Mouse (Mus musculus) hindbrain, embryonic 16.5 days (tissue): ENCODE data around the gene Fancc. TPM values are rescaled to one million over a fixed set of nuclear protein-coding genes. Genes with fewer than 3 reads are reported as not detected.

Source experiments
- ATAC-seq: fragments of 200-750 bp; cut with Nextera tagmentation; 2 replicates; pipeline ENCODE4 v1.8.0; 2017; ENCODE audit warnings: moderate TSS enrichment, moderate library complexity
- H3K27ac ChIP-seq: fragments of 300-500 bp; sonication (generic); 2 replicates; pipeline ENCODE4 v1.5.1; 2014; ENCODE audit warnings: low read depth, mild to moderate bottlenecking, control low read depth, low read length, moderate library complexity
- H3K27me3 ChIP-seq: fragments of 300-500 bp; sonication (generic); replicated peaks from 2 replicates; pipeline ENCODE4 v1.6.1; 2014; ENCODE audit warnings: low read length; ENCODE audit not compliant: control insufficient read depth, insufficient read depth
- H3K36me3 ChIP-seq: fragments of 300-500 bp; sonication (generic); 2 replicates; pipeline ENCODE4 v1.6.1; 2014; ENCODE audit warnings: mild to moderate bottlenecking, low read length, moderate library complexity, mixed read lengths; ENCODE audit not compliant: control insufficient read depth, insufficient read depth
- H3K4me1 ChIP-seq: fragments of 300-500 bp; sonication (generic); 2 replicates; pipeline ENCODE4 v1.6.1; 2014; ENCODE audit warnings: low read depth, low read length; ENCODE audit not compliant: control insufficient read depth, insufficient read depth
- H3K4me2 ChIP-seq: fragments of 300-500 bp; sonication (generic); 2 replicates; pipeline ENCODE4 v1.6.1; 2014; ENCODE audit warnings: mild to moderate bottlenecking, low read length, control low read depth, moderate library complexity
- H3K4me3 ChIP-seq: fragments of 300-500 bp; sonication (generic); 2 replicates; pipeline ENCODE4 v1.5.1; 2014; ENCODE audit warnings: mild to moderate bottlenecking, low read length, control low read depth, moderate library complexity
- H3K9ac ChIP-seq: fragments of 300-500 bp; sonication (generic); 2 replicates; pipeline ENCODE4 v1.6.1; 2014; ENCODE audit warnings: low read depth, mild to moderate bottlenecking, control low read depth, low read length, moderate library complexity
- H3K9me3 ChIP-seq: fragments of 300-500 bp; sonication (generic); 2 replicates; pipeline ENCODE4 v1.6.1; 2014; ENCODE audit warnings: mild to moderate bottlenecking, low read length, moderate library complexity; ENCODE audit not compliant: control insufficient read depth
- WGBS: fragments of 180-500 bp; shearing (Covaris S2); extraction: QIAGEN DNeasy Blood & Tissue Kit; methylation state at CpG from one replicate; pipeline ENCODE4 v1.1.7; 2014; 5-methylcytosine and 5-hydroxymethylcytosine counted together
- polyA plus RNA-seq: library from polyadenylated mRNA; unstranded; fragments of >200 nt; fragmentation: Nextera tagmentation; extraction: Ambion mirVana; gene quantifications from 2 replicates; pipeline ENCODE4 v1.2.1, GENCODE M21; 2015

Fancc gene
- polyA plus RNA-seq, 1 experiment from 2014 or later, result 16.0 TPM

- no peak overlapping the region for H3K9ac ChIP-seq
- no peak for ATAC-seq
- H3K4me2 ChIP-seq, result no peak overlapping the region
- H3K4me3 ChIP-seq, result no peak overlapping the region
- no peak overlapping the region for H3K27ac ChIP-seq
- no peaks in the 10 kb centered on the region for H3K36me3 ChIP-seq
- 54% methylated on average over 3 of the region's 3 CpGs for WGBS
- no peaks in the 10 kb centered on the region for H3K27me3 ChIP-seq
- no peaks in the 10 kb centered on the region for H3K4me1 ChIP-seq
- no peaks in the 10 kb centered on the region for H3K9me3 ChIP-seq
Observed at GRCm38 (mm10) chr13:63416824-63417223, 80.3 kb downstream of the Fancc start.

GRCm38 (mm10) chr13:63412662-63413061 is 84.4 kb downstream of the Fancc start:
- Histone ChIP-seq H3K9me3 (no peaks in the 10 kb centered on the region), H3K4me3 (no peak overlapping the region), H3K4me1 (no peaks in the 10 kb centered on the region), H3K27ac (no peak overlapping the region), H3K36me3 (no peaks in the 10 kb centered on the region), H3K4me2 (no peak overlapping the region), H3K9ac (no peak overlapping the region), H3K27me3 (no peaks in the 10 kb centered on the region)
- no peak for ATAC-seq
- 97% methylated on average over 4 of the region's 4 CpGs for WGBS

DNA sequence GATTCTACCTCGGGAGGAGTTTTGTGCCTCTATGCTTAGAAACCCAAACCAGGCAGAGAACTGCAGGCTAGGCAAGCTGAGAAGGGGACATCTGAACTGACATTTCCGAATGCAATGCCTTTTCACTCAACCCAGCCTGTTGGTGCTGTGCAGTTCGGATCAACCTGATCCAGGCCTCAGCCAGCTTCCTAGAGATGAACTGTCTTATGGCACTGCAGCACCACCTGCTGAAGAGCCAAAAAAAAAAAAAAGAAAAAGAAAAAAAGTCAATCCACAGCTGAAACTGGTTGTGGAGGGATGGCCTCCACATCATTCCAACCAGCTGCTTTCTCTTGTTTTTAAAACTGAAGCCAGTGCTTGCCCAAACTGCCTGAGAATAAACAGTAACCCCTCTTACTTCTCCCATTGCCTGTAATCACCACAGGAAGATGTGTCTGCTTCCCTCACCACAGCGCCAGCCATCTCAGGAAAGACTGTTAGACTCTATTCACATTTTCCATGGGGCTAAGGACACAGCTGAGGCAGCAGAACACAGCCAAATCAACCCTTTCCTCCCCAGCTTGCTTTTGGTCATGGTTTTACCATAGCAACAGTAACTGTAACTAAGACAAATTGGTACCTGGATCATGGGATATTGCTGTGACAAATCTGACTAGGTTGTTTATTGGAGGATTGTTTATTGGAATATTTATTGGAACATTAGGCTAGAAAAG is 85.6 kb downstream of the Fancc start:
- no peak overlapping the region for H3K4me2 ChIP-seq

DNA sequence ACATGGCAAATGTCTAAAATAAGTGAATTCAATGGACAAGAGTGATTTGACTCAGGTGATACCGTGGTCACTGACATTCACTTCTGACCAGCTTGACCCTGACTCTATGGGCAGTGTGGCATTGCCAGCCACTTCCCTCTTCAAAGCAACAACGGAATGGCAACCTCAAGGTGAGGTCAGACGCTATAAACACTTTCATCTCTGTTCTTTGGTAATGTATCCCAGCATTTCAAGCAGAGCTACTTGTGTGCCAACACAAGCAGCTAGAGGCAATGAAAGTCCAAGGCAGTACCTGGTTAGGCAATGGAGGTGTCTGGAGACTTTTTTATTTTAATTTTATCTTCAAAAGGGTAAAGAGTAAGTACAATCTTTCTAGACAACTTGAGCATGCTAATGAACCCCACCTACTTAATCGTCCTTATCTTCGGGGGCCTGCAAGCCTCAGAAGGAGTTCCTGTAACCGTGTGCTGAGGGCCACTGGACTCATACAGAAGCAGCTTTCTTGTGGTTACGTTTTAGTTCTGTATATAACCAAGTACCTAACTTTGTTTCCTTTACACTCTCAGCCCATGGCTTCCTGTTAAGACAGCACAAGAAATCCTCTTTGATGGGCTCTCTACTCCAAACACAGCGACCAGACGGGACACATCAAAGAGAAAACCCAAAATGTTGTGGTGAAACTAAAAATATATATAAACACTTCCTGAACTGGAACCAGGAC is 86.3 kb downstream of the Fancc start:
- Histone ChIP-seq H3K4me2 (no peak overlapping the region), H3K9ac (no peak overlapping the region), H3K27ac (no peak overlapping the region), H3K9me3 (no peaks in the 10 kb centered on the region), H3K36me3 (no peaks in the 10 kb centered on the region), H3K27me3 (no peaks in the 10 kb centered on the region), H3K4me3 (no peak overlapping the region), H3K4me1 (no peaks in the 10 kb centered on the region)
- WGBS, result 84% methylated on average over 9 of the region's 9 CpGs
- ATAC-seq, result no peak

More for the DNA sequence above, 85.6 kb downstream of the Fancc start:
- Histone ChIP-seq H3K4me1 (no peaks in the 10 kb centered on the region), H3K27ac (no peak overlapping the region), H3K9ac (no peak overlapping the region), H3K9me3 (no peaks in the 10 kb centered on the region), H3K36me3 (no peaks in the 10 kb centered on the region), H3K4me3 (no peak overlapping the region), H3K27me3 (no peaks in the 10 kb centered on the region)
- WGBS, result 65% methylated on average over 4 of the region's 4 CpGs
- ATAC-seq, result no peak

GRCm38 (mm10) chr13:63405151-63405550 is 91.9 kb downstream of the Fancc start:
- Histone ChIP-seq H3K4me2 (no peak overlapping the region), H3K27ac (no peak overlapping the region), H3K4me1 (no peaks in the 10 kb centered on the region), H3K9me3 (no peaks in the 10 kb centered on the region), H3K27me3 (no peaks in the 10 kb centered on the region), H3K9ac (no peak overlapping the region), H3K4me3 (no peak overlapping the region), H3K36me3 (no peaks in the 10 kb centered on the region)
- 78% methylated on average over 4 of the region's 4 CpGs for WGBS
- no peak for ATAC-seq

DNA sequence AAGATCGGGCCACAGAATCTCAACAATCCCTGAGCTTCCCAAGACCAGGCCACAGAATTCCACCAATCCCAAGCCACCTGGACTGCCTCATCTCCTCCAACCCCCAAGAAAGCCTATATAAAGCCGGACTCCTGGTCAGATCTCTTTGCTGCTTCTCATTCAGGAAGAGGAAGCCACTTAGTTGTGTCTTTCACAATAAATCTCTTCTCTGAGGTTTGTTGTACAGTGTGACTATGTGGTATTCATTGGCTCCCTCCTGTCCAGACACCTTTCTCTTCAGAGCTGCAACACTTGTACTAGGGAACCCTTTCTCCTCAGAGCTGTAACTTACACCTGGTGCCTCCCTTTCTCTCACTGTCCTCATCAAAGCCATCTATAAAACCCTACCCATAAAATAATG is 92.4 kb downstream of the Fancc start:
- Histone ChIP-seq H3K27me3 (no peaks in the 10 kb centered on the region), H3K9ac (no peak overlapping the region), H3K36me3 (no peaks in the 10 kb centered on the region), H3K9me3 (no peaks in the 10 kb centered on the region), H3K27ac (no peak overlapping the region), H3K4me2 (no peak overlapping the region), H3K4me1 (no peaks in the 10 kb centered on the region), H3K4me3 (no peak overlapping the region)
- ATAC-seq, result no peak
- 90% methylated on average over 2 of the region's 2 CpGs for WGBS

DNA sequence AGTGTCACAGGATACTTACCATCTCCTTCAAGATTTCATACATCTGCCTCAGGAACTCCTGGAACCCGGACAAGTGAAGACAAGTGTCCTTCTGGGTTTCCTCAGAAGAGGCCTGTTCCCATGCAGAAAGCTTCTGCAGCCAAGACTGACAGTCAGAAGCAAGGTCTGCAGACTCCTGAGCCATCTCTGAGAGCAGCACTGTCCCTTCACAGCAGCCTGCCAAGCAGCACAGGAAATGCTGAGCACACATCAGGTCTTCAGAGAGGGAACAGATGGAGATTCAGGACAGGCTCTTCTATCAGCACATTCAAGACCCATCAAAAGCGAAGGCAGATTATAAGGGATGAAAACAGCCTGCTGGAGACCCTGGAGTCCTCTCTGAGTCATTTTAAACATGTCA is 94.3 kb downstream of the Fancc start:
- Histone ChIP-seq H3K4me1 (no peaks in the 10 kb centered on the region), H3K4me2 (no peak overlapping the region), H3K9me3 (no peaks in the 10 kb centered on the region), H3K27me3 (no peaks in the 10 kb centered on the region), H3K27ac (no peak overlapping the region), H3K36me3 (no peaks in the 10 kb centered on the region), H3K9ac (no peak overlapping the region), H3K4me3 (no peak overlapping the region)
- no peak for ATAC-seq
- 74% methylated on average over 2 of the region's 2 CpGs for WGBS

DNA sequence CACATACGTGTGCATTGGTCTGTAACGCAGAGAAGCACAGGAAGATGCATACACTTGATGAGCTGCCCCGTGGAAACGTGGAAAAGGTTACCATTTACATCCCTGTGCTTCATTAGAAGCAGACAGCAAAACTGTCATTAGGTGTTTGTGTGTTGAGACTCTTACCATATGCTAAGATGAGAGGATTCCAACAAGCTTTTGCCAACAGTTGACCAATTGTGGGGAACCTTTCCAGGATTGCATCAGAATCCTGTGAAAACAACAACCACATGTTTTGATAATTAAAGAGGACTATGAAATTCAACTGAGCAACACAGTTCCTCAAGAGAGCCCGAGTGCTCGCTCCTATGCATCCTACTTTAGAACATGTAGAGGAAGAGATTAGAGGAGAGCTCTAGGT is 97.0 kb downstream of the Fancc start:
- ATAC-seq, result no peak
- Histone ChIP-seq H3K4me2 (no peak overlapping the region), H3K9ac (no peak overlapping the region), H3K27me3 (no peaks in the 10 kb centered on the region), H3K4me3 (no peak overlapping the region), H3K36me3 (no peaks in the 10 kb centered on the region), H3K27ac (no peak overlapping the region), H3K4me1 (no peaks in the 10 kb centered on the region), H3K9me3 (no peaks in the 10 kb centered on the region)
- WGBS, result 94% methylated on average over 6 of the region's 6 CpGs

DNA sequence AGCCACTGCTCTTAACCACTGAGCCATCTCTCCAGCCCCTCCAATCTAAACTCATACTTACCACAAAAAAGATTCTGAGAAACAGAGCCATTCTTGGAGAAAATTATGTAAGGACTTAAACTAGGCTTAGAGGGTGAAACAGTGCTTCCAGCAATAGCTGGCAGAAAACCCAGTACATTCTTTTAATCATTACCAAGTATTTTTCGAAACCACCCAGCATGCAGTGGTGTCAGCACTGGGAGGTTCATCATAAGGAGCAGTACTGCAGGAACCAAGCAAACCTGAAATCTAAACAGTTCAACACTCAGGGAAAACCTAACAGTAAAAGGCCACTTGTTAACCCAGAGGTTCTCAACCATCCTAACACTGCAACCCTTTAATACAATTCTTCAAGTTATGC is 99.7 kb downstream of the Fancc start:
- no peaks in the 10 kb centered on the region for H3K4me1 ChIP-seq
- H3K4me2 ChIP-seq, result no peak overlapping the region
- no peaks in the 10 kb centered on the region for H3K27me3 ChIP-seq
- WGBS, result 89% methylated on average over 1 of the region's 1 CpGs
- H3K9ac ChIP-seq, result no peak overlapping the region
- no peak for ATAC-seq
- H3K27ac ChIP-seq, result no peak overlapping the region
- no peaks in the 10 kb centered on the region for H3K9me3 ChIP-seq
- H3K36me3 ChIP-seq, result no peaks in the 10 kb centered on the region
- H3K4me3 ChIP-seq, result no peak overlapping the region
